Mouse (Mus musculus): ENCODE data around the gene Ralbp1. TPM values are rescaled to one million over a fixed set of nuclear protein-coding genes. Genes with fewer than 3 reads are reported as not detected.

Gene Ralbp1
- total RNA-seq (2023), result 10 to 100 TPM; 41.6 to 48.3 TPM

GRCm38 (mm10) chr17:65885697-65886529, at the start of gene Ralbp1:
Gene Ralbp1, minus strand, starts transcription at chr17:65885798.

Other genes starting within 250 kb of the Ralbp1 start
- gene Txndc2, start 243.6 kb downstream of the Ralbp1 start, total RNA-seq (2023), result not detected
- gene Rab31, start 113.0 kb downstream of the Ralbp1 start, total RNA-seq (2023), result 10 to 100 TPM; 19.0 to 22.0 TPM
- gene Ppp4r1, start 103.2 kb downstream of the Ralbp1 start, total RNA-seq (2023), result 10 to 100 TPM; 93.0 to 95.8 TPM
- 10 to 100 TPM; 20.4 to 27.0 TPM for gene Twsg1, start 65.4 kb upstream of the Ralbp1 start, total RNA-seq (2023)
- 10 to 100 TPM; 67.3 TPM for gene Ankrd12, start 191.3 kb upstream of the Ralbp1 start, total RNA-seq (2023)
- 10 to 100 TPM; 75.9 to 76.5 TPM for gene Ndufv2, start 215.8 kb upstream of the Ralbp1 start, total RNA-seq (2023)
- 10 to 100 TPM; 44.3 to 48.3 TPM for gene Washc1, start 225.7 kb upstream of the Ralbp1 start, total RNA-seq (2023)
- gene Ddx11, start 237.7 kb upstream of the Ralbp1 start, total RNA-seq (2023), result 10 to 100 TPM; 22.5 to 27.0 TPM